Mouse (Mus musculus) neural tube, embryonic 15.5 days (tissue): ENCODE results near the gene Cldn22. TPM values are rescaled to one million over a fixed set of nuclear protein-coding genes. Genes with fewer than 3 reads are reported as not detected.
A peak's percentile ranks its signal among the peaks of the same experiment; 100 is the strongest.

ENCODE experiments used
- ATAC-seq: fragments of 200-750 bp; cut with Nextera tagmentation; 2 replicates; pipeline ENCODE4 v1.8.0; 2017; ENCODE audit warnings: mild to moderate bottlenecking, moderate TSS enrichment, moderate library complexity; ENCODE audit not compliant: low FRiP score
- H3K27ac ChIP-seq: fragments of 300-500 bp; sonication (generic); replicated peaks from 2 replicates; pipeline ENCODE4 v1.5.1; 2015; ENCODE audit warnings: mild to moderate bottlenecking, inconsistent platforms
- H3K27me3 ChIP-seq: fragments of 300-500 bp; sonication (generic); replicated peaks from 2 replicates; pipeline ENCODE4 v1.6.1; 2015; ENCODE audit warnings: inconsistent platforms
- H3K36me3 ChIP-seq: fragments of 300-500 bp; sonication (generic); 2 replicates; pipeline ENCODE4 v1.6.1; 2015; ENCODE audit warnings: inconsistent platforms
- H3K4me1 ChIP-seq: fragments of 300-500 bp; sonication (generic); 2 replicates; pipeline ENCODE4 v1.6.1; 2015; ENCODE audit warnings: inconsistent platforms
- H3K4me2 ChIP-seq: fragments of 300-500 bp; sonication (generic); 2 replicates; pipeline ENCODE4 v1.6.1; 2015; ENCODE audit warnings: inconsistent platforms, mild to moderate bottlenecking, moderate library complexity
- H3K4me3 ChIP-seq: fragments of 300-500 bp; sonication (generic); replicated peaks from 2 replicates; pipeline ENCODE4 v1.5.1; 2015; ENCODE audit warnings: mild to moderate bottlenecking, inconsistent platforms
- H3K9ac ChIP-seq: fragments of 300-500 bp; sonication (generic); replicated peaks from 2 replicates; pipeline ENCODE4 v1.6.1; 2015; ENCODE audit warnings: mild to moderate bottlenecking, inconsistent platforms
- H3K9me3 ChIP-seq: fragments of 300-500 bp; sonication (generic); replicated peaks from 2 replicates; pipeline ENCODE4 v1.6.1; 2016; ENCODE audit warnings: inconsistent platforms
- WGBS: fragments of 180-500 bp; shearing (Covaris S2); methylation state at CpG from one replicate; pipeline ENCODE4 v1.1.7; 2015; ENCODE audit warnings: mixed read lengths; 5-methylcytosine and 5-hydroxymethylcytosine counted together
- polyA plus RNA-seq: library from polyadenylated mRNA; unstranded; fragments of >200 nt; fragmentation: Nextera tagmentation; extraction: Ambion mirVana; gene quantifications from 2 replicates; pipeline ENCODE4 v1.2.1, GENCODE M21; 2015

Gene Cldn22
- polyA plus RNA-seq, 1 experiment from 2014 or later = not detected

- Histone ChIP-seq H3K4me3 (no peak overlapping the region), H3K27me3 (no peaks in the 10 kb centered on the region), H3K4me2 (no peak overlapping the region), H3K9me3 (no peaks in the 10 kb centered on the region), H3K9ac (no peak overlapping the region), H3K27ac (no peak overlapping the region), H3K36me3 (peaks cover 16% of the 10 kb centered on the region; the same call in 1 of the 2 replicates), H3K4me1 (0 out of 2 replicates have a peak, but pooled peaks cover 3% of the 10 kb centered on the region)
- 28% methylated on average over 8 of the region's 8 CpGs for WGBS
- peak; percentile 70; the same call in 1 of the 2 replicates for ATAC-seq
These were observed 42.8 kb downstream of the Cldn22 start for GRCm38 (mm10) chr8:47867067-47867466.

GRCm38 (mm10) chr8:47872361-47873107 is 48.3 kb downstream of the Cldn22 start:
- no peak overlapping the region for H3K27ac ChIP-seq
- no peaks in the 10 kb centered on the region for H3K9me3 ChIP-seq
- 0 out of 2 replicates have a peak, but pooled peaks cover 8% of the 10 kb centered on the region for H3K36me3 ChIP-seq
- H3K27me3 ChIP-seq = no peaks in the 10 kb centered on the region
- no peak overlapping the region for H3K4me3 ChIP-seq
- ATAC-seq = peak; percentile 85
- H3K9ac ChIP-seq = no peak overlapping the region
- H3K4me1 ChIP-seq = no peaks in the 10 kb centered on the region
- no peak overlapping the region for H3K4me2 ChIP-seq
- WGBS = 50% methylated on average over 13 of the region's 13 CpGs

GRCm38 (mm10) chr8:47874497-47875178 is 50.4 kb downstream of the Cldn22 start:
- Histone ChIP-seq H3K9ac (no peak overlapping the region), H3K4me1 (no peaks in the 10 kb centered on the region), H3K9me3 (no peaks in the 10 kb centered on the region), H3K36me3 (no peaks in the 10 kb centered on the region), H3K4me2 (no peak overlapping the region), H3K27me3 (no peaks in the 10 kb centered on the region), H3K27ac (no peak overlapping the region), H3K4me3 (no peak overlapping the region)
- ATAC-seq = no peak
- 68% methylated on average over 13 of the region's 13 CpGs for WGBS

Other genes starting within 250 kb of the Cldn22 start
- 5.8 and 7.4 TPM in 2 replicates for gene Ing2, start 148.9 kb upstream of the Cldn22 start, polyA plus RNA-seq
- gene Cdkn2aip, start 110.5 kb upstream of the Cldn22 start, polyA plus RNA-seq = 26.9 and 27.4 TPM in 2 replicates
- gene Cldn24, start 2.3 kb upstream of the Cldn22 start, polyA plus RNA-seq = not detected in 2 replicates
- gene Wwc2, start 166.4 kb downstream of the Cldn22 start, polyA plus RNA-seq = 5.8 and 6.1 TPM in 2 replicates